Mouse (Mus musculus) CD8-positive naive resting alpha-beta T cell, adult 2 months (primary cell): ENCODE measurements at regions not wholly inside any gene's neighbourhood (a gene's known extent, or its start where the extent isn't known, plus 50 kb on each side); places are given as distances from the start of the nearest gene placed in this dataset.

Source experiments
- DNase-seq, 2 experiments: peaks; one replicate each; pipeline ENCODE4 v3.0.0; 2022; ENCODE audit warnings: low read depth in 2 of 2, low spot score in 2 of 2

GRCm38 (mm10) chr14:25359824-25360294 is 99.1 kb upstream of the Zmiz1 start:
- DNase-seq = no peak

DNA sequence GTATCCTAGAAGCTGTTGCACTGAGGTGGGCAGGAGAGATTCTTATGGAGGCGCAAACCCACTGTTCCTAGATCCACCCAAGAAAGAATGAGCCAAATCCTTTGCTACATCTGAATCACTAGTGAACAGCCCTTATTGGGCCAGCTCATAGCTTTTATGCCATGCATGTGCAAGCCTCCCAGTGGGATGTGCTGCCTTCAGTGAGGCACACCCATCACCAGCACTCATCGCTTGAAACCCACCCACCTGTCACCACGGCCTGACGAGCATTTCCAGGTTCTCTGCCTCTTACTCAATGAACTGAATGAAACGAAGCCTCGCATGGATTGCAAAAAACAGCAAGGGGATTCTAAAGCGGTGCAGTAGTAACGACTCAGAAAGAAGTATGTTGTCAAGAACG is 98.3 kb upstream of the Zmiz1 start:
- DNase-seq = no peak

- DNase-seq = no peak
These were observed 97.9 kb upstream of the Zmiz1 start for GRCm38 (mm10) chr14:25361129-25361528.

- no peak for DNase-seq
These were observed 96.2 kb upstream of the Zmiz1 start for GRCm38 (mm10) chr14:25362771-25363170.

DNA sequence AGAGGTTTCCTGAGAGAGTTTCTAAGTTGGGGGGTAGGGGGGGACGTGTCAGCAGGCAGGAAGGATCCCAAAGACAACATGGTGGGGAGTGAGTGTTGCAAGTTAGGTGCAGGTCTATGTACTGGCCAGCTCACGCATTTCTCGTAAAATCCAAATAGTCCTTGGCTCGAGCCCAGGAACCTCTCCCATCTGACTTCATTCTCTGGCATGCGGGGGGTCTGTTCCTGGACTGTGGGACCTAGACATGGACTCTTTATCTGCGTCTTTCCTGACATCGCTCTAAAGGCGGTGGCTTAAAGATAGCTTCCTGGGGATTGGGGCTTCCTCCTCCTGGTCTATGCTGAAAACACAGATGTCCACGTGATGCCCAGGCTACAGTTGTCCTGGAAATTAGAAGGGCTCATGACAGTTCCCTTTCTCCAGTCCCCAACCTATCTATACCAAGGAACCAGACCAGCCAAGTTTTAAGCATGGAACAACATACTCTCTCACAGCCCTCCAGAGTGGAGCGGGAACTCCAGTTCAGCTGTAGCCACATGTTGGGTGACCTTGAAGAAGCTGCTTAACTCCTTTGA is 93.7 kb upstream of the Zmiz1 start:
- DNase-seq = no peak

- no peak for DNase-seq
These were observed 93.0 kb upstream of the Zmiz1 start for GRCm38 (mm10) chr14:25366009-25366408.

DNA sequence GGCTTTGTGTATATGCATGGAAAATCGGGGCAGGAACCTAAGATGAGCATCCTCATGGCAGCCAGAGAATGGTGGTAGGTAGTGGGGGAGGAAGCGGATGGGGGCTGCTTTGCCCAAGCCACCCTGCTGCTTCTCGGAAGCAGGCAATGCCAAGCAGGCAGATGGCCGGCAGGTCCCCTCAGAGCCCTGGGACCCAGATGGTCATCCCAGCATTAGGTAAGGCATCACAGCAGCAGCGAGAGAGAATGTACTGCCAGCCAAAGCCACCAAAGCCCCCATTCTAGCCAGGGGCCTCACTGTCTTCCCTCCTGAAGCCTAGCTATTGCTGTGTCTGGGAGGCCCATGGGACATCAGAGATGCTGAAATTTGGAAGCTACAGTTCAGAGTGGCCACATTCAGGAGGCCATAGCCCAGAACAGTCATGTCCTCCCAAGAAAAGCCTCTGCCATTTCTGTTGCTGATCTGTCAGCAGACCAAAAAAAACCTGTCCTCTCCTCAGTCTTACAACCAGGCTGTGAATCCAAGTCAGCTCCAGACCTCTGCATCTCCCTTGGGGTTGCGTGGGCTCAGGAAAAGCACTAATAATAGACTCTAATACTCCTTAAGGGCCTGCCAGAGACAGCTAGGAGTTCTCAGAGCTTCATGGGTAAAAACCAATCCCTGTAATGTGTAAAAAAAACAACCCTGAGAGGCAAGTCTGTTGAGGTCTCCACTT is 88.5 kb upstream of the Zmiz1 start:
- no peak for DNase-seq

DNA sequence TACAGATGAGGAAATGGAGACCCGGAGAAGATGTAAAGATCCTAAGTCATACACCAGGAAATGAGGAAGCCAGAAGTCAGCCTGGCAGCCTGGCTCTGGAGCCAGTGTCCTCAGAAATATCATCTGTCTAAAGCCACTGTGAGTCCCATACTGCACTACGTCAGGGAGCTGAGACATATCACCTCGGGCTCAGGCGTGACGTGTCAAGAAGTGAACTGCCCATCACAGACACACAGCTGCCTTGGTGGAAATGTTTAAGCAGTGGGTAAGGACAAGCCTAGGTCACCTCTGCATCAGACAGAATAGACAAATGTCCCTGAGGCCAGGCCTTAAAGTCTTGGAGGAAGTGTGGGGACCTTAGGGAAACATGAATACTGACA is 88.0 kb upstream of the Zmiz1 start:
- DNase-seq = no peak

- no peak for DNase-seq
These were observed 87.3 kb upstream of the Zmiz1 start for GRCm38 (mm10) chr14:25371661-25372060.

DNA sequence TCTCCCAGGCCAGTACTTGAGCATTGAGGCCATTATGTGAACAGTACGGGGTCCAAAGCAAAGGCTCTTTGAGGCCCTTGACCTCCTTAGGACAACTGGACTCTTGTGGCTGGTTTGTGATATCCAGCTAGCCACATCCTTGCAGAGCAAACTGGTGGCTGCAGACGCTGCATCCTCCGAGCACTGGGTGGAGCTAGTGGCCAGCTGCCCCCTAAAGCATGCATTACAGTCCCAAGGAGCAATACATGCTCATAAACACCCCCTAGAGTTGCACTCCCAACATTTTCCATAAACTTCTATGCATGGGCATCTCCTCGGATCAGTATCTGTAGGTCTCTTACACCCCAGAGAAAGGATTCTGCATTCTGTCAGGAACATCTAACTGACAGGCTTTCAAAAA is 86.4 kb upstream of the Zmiz1 start:
- no peak for DNase-seq

DNA sequence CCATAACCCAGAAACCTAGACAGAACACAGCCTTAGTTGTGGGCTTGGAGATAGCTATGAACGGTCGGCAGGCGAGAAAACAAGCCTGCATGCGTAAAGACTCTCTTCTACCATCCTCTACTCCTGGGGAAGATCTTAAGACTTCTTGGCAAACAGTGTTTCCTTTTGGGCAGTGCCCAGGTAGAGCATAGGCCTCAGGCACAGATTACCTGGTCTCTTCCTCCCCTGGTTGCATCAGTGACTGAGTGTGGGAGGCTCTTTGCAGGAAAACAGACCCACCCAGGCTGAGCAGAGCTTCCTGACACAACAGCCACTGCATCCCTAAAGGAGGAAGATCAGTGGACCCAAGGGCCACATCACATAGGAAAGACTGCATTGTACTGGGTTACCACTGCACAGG is 85.8 kb upstream of the Zmiz1 start:
- DNase-seq = no peak

DNA sequence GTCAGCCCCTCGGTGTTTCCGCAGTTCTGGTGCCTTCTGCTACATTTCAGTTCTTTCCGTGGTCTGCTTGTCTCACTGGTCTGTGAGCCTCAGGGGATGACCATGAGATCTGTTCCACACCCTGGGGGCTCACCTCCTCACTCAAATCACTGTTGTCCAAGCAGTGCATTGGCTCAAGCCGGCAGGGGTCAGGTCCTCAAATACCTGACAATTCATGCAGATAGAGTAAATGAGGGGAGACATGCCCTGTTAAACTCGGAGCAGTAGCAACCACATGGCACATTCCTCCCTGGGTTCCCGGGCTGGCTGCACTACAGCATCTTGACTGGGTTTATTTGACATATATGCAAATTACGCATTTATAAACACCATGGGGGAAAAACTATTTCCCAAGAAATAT is 84.0 kb upstream of the Zmiz1 start:
- DNase-seq = no peak

- DNase-seq = no peak
These were observed 81.9 kb upstream of the Zmiz1 start for GRCm38 (mm10) chr14:25377091-25377490.

DNA sequence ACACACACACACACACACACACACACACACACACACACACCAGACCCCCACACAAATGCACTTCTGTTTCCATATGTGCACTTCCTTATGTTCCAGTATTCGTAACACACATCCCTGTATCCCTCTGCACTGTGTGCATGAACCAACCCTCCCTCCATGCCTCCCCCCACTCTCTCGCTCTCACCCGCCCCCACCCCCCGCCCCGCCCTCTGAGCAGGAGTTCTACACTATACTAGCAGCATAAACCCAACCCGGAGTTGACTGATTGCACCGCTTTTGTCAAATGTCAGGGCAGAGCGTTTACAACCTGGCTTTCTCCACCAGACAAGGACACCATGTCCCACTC is 81.5 kb upstream of the Zmiz1 start:
- DNase-seq = no peak

DNA sequence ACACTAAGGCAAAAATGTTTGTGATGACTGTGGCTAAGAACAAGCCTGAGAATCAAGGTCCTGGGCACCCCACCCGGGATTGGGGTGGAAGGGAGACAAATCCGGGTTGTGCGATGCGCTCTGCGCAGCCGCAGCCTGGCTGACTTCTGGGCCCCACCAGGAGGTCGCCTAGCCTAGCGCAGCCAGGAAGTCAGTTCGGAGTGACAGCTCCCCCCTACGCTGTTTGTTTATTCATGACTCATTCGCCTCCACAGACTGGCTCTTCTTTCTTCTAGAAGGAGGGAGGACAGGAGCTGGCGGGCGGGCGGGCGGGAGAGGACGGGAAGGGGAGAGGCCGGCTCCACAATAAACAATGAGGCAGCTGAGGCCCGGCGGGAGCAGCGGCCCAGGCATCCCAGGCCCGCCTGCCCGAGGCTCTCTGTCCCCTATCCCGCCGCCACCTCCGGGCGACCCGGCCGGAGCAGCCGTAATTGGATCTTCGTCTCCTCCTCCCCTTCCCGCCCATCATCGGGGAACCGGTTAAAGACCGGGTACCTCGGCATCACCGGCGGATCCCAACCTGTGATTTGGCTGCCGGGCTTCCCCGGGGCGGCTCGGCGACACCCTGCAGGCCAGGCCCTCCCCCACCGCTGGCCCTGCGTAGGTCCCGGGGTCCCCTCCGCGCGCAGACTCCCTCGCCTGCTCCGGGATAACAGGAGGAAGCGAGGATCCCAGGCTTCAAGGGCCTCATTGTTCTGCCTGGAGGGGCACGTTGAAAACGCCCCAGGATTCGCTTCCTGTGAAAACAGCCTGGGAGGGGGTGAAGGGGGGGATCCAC is 80.9 kb upstream of the Zmiz1 start:
- peak; percentile 78 to 81 for DNase-seq

DNA sequence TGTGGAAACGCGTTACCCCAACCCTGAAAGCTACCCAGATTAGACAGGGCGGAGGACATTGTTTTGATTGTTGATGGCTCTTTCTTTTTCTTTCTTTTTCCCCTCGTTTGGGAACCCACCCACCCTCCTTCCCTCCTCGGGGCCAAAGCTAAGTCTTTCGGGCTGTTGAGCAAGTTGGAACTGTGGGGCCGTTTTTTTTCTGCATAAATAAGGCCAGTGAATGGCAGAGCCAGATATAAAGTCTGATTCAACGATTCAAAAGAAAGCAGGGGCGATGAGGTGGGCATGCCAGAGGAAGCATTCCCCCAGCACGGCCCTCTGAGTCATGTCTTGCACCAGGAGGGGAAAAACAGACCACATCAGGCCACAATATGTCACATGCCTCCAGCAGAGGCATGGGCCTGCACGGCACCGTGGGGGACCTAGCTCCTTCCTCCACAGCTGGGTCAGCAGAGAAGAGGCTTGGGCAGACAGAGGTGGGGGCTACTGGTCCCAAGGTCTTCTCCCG is 80.2 kb upstream of the Zmiz1 start:
- DNase-seq = peak; percentile 34 to 40

DNA sequence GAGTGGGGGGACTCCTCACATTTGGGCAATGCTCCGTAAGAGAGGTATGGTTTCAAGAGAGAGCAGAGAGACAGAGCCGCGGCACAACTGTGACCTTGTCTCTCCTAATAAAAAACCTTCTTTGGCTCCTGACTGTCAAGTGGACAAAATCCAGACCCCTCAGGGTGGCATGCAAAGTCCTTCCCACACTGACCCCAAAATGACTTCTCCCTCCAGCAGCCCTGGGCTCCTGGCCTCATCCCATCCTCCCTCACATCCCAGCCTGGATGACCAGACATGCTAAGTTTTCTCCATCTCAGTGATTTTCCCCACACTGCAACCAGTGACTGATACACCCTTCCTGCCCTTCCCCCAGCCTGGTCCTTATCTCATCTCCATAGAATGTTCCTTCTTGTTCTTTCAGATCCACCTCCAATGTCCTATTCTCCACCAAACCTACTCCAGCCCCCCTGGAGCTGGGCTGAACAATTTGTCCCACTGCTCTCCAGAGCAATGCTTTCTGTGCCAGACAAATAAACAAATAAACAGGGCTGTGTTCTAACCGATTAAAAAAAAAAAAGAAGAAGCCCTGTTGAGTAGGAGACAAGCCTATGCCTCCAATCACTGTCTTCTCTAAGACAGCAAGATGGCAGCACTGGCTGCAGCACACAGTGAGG is 75.7 kb upstream of the Zmiz1 start:
- no peak for DNase-seq

GRCm38 (mm10) chr14:25385644-25386043 is 73.3 kb upstream of the Zmiz1 start:
- DNase-seq = no peak

DNA sequence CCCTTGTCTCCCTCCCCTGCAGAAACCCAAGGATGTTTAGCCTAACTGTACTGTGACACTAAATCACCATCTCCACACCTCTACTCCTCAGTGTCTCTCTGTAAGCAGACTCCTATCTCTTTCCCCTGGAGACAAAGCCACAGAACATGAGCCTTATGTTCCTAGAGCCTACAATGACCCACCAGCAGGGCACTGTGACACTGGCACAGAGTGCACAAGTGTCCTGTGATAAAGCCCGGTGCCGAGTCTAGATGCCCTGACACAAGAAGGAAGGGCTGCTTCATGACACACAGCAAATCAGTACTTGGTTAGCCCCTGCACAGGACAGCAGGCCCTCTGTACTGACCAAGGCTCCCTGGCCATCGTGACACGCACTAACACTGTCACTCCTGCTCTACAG is 71.2 kb upstream of the Zmiz1 start:
- no peak for DNase-seq

DNA sequence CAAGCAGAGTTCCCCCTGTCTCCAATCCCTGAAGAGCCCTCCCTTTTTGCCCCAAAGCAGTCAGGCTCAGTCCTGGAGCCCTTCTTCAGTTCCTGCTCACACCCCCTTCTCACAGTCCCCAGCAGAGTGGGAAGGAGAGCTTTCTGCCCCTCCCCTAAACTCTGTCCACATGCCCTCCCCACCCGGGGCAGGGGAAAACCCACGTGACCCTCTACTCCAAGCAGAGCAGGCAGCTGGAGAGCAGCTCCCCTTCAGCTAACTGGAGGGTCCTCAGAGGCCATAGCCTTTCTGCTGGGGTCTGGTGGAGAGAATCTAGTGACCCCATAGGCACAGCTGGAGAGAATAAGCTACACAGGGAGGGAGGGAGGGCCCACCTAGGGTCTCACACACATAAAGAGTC is 69.7 kb upstream of the Zmiz1 start:
- no peak for DNase-seq

GRCm38 (mm10) chr14:25392412-25392811 is 66.6 kb upstream of the Zmiz1 start:
- no peak for DNase-seq

- no peak for DNase-seq
These were observed 66.0 kb upstream of the Zmiz1 start for GRCm38 (mm10) chr14:25392940-25393339.
